Mouse (Mus musculus): ENCODE results near the gene Thpo. TPM values are rescaled to one million over a fixed set of nuclear protein-coding genes. Genes with fewer than 3 reads are reported as not detected.

Thpo gene
- polyA plus RNA-seq, 2 experiments: 2.8 to 3.6 TPM

- Histone ChIP-seq H3K9ac (replicated peaks) (no peak overlapping the region), H3K27ac (no peak overlapping the region), H3K27me3 (ENCODE audit: control insufficient read depth, insufficient read depth, low read length) (no peaks in the 10 kb centered on the region), H3K4me2 (ENCODE audit: low read depth) (no peak overlapping the region), H3K4me1 (replicated peaks; ENCODE audit: control insufficient read depth in 2 of 2, insufficient read depth in 2 of 2, low read length in 1 of 2) (no peaks in the 10 kb centered on the region), H3K9me3 (ENCODE audit: control insufficient read depth, low read length) (no peaks in the 10 kb centered on the region), H3K36me3 (replicated peaks; ENCODE audit: control insufficient read depth, insufficient read depth, low read depth) (no peaks in the 10 kb centered on the region), H3K4me3 (ENCODE audit: insufficient read depth in 1 of 2, low read depth in 2 of 2, low read length in 2 of 2) (no peak overlapping the region)
- WGBS (ENCODE audit: insufficient replicate concordance): 67% methylated on average over 6 of the region's 6 CpGs
- ATAC-seq (ENCODE audit: insufficient read depth): no peak
- no peak for DNase-seq (ENCODE audit: low read depth in 3 of 3, low spot score in 3 of 3)
- TF ChIP-seq CTCF (IDR thresholded peaks at IDR 0.05; ENCODE audit: low read depth) (no peak), EP300 (IDR thresholded peaks at IDR 0.05; ENCODE audit: low read depth) (no peak)
These were observed 12.3 kb upstream of the Thpo start for GRCm38 (mm10) chr16:20746641-20747040.

GRCm38 (mm10) chr16:20739845-20740244, 5.5 kb upstream of the Thpo start:
- Histone ChIP-seq H3K4me3 (ENCODE audit: insufficient read depth in 1 of 2, low read depth in 2 of 2, low read length in 2 of 2) (no peak overlapping the region), H3K4me2 (ENCODE audit: low read depth) (no peak overlapping the region), H3K9ac (replicated peaks) (no peak overlapping the region), H3K36me3 (replicated peaks; ENCODE audit: control insufficient read depth, insufficient read depth, low read depth) (no peaks in the 10 kb centered on the region), H3K4me1 (replicated peaks; ENCODE audit: control insufficient read depth in 2 of 2, insufficient read depth in 2 of 2, low read length in 1 of 2) (no peaks in the 10 kb centered on the region), H3K9me3 (ENCODE audit: control insufficient read depth, low read length) (no peaks in the 10 kb centered on the region), H3K27ac (no peak overlapping the region), H3K27me3 (ENCODE audit: control insufficient read depth, insufficient read depth, low read length) (peaks cover 17% of the 10 kb centered on the region)
- TF ChIP-seq EP300 (IDR thresholded peaks at IDR 0.05; ENCODE audit: low read depth): no peak
- TF ChIP-seq CTCF (IDR thresholded peaks at IDR 0.05; ENCODE audit: low read depth): no peak
- no peak for DNase-seq (ENCODE audit: low read depth in 3 of 3, low spot score in 3 of 3)
- ATAC-seq (ENCODE audit: insufficient read depth): no peak
- 69% methylated on average over 9 of the region's 9 CpGs for WGBS (ENCODE audit: insufficient replicate concordance)

DNA sequence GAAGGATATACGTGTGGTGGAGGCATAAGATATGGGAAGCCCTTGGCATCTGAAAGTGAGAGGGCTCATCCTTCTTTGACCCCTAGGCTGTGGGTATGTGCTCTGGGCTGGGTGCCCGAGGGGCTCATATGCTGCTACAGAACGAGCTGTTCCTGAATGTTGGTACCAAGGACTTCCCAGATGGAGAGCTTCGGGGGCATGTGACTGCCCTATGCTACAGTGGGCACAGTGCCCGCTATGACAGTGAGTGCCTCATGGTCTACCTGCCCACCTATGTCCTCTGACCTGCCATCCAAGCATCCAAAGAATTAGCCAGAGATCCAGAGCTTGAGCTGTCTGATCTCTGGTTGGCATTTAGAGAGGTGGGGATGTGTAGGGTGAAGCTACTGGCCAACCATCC, 2.5 kb upstream of the Thpo start:
- no peaks in the 10 kb centered on the region for H3K4me1 ChIP-seq (replicated peaks; ENCODE audit: control insufficient read depth in 2 of 2, insufficient read depth in 2 of 2, low read length in 1 of 2)
- peaks cover 47% of the 10 kb centered on the region for H3K27me3 ChIP-seq (ENCODE audit: control insufficient read depth, insufficient read depth, low read length)
- ATAC-seq (ENCODE audit: insufficient read depth) (no peak), DNase-seq (ENCODE audit: low read depth in 3 of 3, low spot score in 3 of 3) (no peak)
- no peak overlapping the region for H3K9ac ChIP-seq (replicated peaks)
- TF ChIP-seq EP300 (IDR thresholded peaks at IDR 0.05; ENCODE audit: low read depth) (no peak), CTCF (IDR thresholded peaks at IDR 0.05; ENCODE audit: low read depth) (no peak)
- H3K36me3 ChIP-seq (replicated peaks; ENCODE audit: control insufficient read depth, insufficient read depth, low read depth): no peaks in the 10 kb centered on the region
- WGBS (ENCODE audit: insufficient replicate concordance): 58% methylated on average over 5 of the region's 5 CpGs
- H3K9me3 ChIP-seq (ENCODE audit: control insufficient read depth, low read length): no peaks in the 10 kb centered on the region
- H3K27ac ChIP-seq: no peak overlapping the region
- no peak overlapping the region for H3K4me3 ChIP-seq (ENCODE audit: insufficient read depth in 1 of 2, low read depth in 2 of 2, low read length in 2 of 2)
- no peak overlapping the region for H3K4me2 ChIP-seq (ENCODE audit: low read depth)

- Histone ChIP-seq H3K4me2 (ENCODE audit: low read depth) (no peak overlapping the region), H3K4me1 (replicated peaks; ENCODE audit: control insufficient read depth in 2 of 2, insufficient read depth in 2 of 2, low read length in 1 of 2) (no peaks in the 10 kb centered on the region), H3K9ac (replicated peaks) (no peak overlapping the region), H3K9me3 (ENCODE audit: control insufficient read depth, low read length) (no peaks in the 10 kb centered on the region), H3K36me3 (replicated peaks; ENCODE audit: control insufficient read depth, insufficient read depth, low read depth) (no peaks in the 10 kb centered on the region), H3K27me3 (ENCODE audit: control insufficient read depth, insufficient read depth, low read length) (peaks cover 53% of the 10 kb centered on the region), H3K4me3 (ENCODE audit: insufficient read depth in 1 of 2, low read depth in 2 of 2, low read length in 2 of 2) (no peak overlapping the region), H3K27ac (no peak overlapping the region)
- TF ChIP-seq CTCF (IDR thresholded peaks at IDR 0.05; ENCODE audit: low read depth): no peak
- no peak for TF ChIP-seq EP300 (IDR thresholded peaks at IDR 0.05; ENCODE audit: low read depth)
- WGBS (ENCODE audit: insufficient replicate concordance): 60% methylated on average over 7 of the region's 7 CpGs
- DNase-seq (ENCODE audit: low read depth in 3 of 3, low spot score in 3 of 3): no peak
- no peak for ATAC-seq (ENCODE audit: insufficient read depth)
These were observed 1.9 kb upstream of the Thpo start for GRCm38 (mm10) chr16:20736168-20736567.

- DNase-seq (ENCODE audit: low read depth in 3 of 3, low spot score in 3 of 3) (no peak), ATAC-seq (ENCODE audit: insufficient read depth) (no peak)
- Histone ChIP-seq H3K9ac (replicated peaks) (no peak overlapping the region), H3K27me3 (ENCODE audit: control insufficient read depth, insufficient read depth, low read length) (peaks cover 53% of the 10 kb centered on the region), H3K4me3 (ENCODE audit: insufficient read depth in 1 of 2, low read depth in 2 of 2, low read length in 2 of 2) (no peak overlapping the region), H3K9me3 (ENCODE audit: control insufficient read depth, low read length) (no peaks in the 10 kb centered on the region), H3K4me2 (ENCODE audit: low read depth) (no peak overlapping the region), H3K27ac (no peak overlapping the region), H3K4me1 (replicated peaks; ENCODE audit: control insufficient read depth in 2 of 2, insufficient read depth in 2 of 2, low read length in 1 of 2) (no peaks in the 10 kb centered on the region), H3K36me3 (replicated peaks; ENCODE audit: control insufficient read depth, insufficient read depth, low read depth) (no peaks in the 10 kb centered on the region)
- TF ChIP-seq CTCF (IDR thresholded peaks at IDR 0.05; ENCODE audit: low read depth) (no peak), EP300 (IDR thresholded peaks at IDR 0.05; ENCODE audit: low read depth) (no peak)
- WGBS (ENCODE audit: insufficient replicate concordance): 48% methylated on average over 5 of the region's 5 CpGs
These were observed 1.3 kb upstream of the Thpo start for GRCm38 (mm10) chr16:20735651-20736050.

Measured in liver, embryonic 14.5 days (tissue).